Mouse (Mus musculus) forebrain, postnatal 0 days (tissue): ENCODE results near the gene Mcur1. TPM values are rescaled to one million over a fixed set of nuclear protein-coding genes. Genes with fewer than 3 reads are reported as not detected.
A peak's percentile ranks its signal among the peaks of the same experiment; 100 is the strongest.

ENCODE experiments used
- ATAC-seq: fragments of 200-750 bp; cut with Nextera tagmentation; 2 replicates; pipeline ENCODE4 v1.8.0; 2017; ENCODE audit warnings: mild to moderate bottlenecking, moderate library complexity
- DNase-seq: peaks from one replicate; pipeline ENCODE4 v3.0.0-alpha.2; 2015
- H3K27ac ChIP-seq: fragments of 300-500 bp; sonication (generic); 2 replicates; pipeline ENCODE4 v1.5.1; 2014; ENCODE audit warnings: low read depth, mild to moderate bottlenecking, antibody characterized with exemption, low read length, moderate library complexity, mixed read lengths
- H3K27me3 ChIP-seq: fragments of 300-500 bp; sonication (generic); 2 replicates; pipeline ENCODE4 v1.6.1; 2014; ENCODE audit warnings: mild to moderate bottlenecking, low read length, mixed read lengths; ENCODE audit not compliant: insufficient read depth
- H3K36me3 ChIP-seq: fragments of 300-500 bp; sonication (generic); 2 replicates; pipeline ENCODE4 v1.6.1; 2014; ENCODE audit warnings: mild to moderate bottlenecking, moderate library complexity; ENCODE audit not compliant: insufficient read depth
- H3K4me1 ChIP-seq: fragments of 300-500 bp; sonication (generic); 2 replicates; pipeline ENCODE4 v1.6.1; 2014; ENCODE audit warnings: antibody characterized with exemption; ENCODE audit not compliant: insufficient read depth
- H3K4me2 ChIP-seq: fragments of 300-500 bp; sonication (generic); 2 replicates; pipeline ENCODE4 v1.6.1; 2014; ENCODE audit warnings: low read depth, mild to moderate bottlenecking, moderate library complexity
- H3K4me3 ChIP-seq: fragments of 300-500 bp; sonication (generic); 2 replicates; pipeline ENCODE4 v1.5.1; 2014; ENCODE audit warnings: low read depth, low read length, mixed read lengths
- H3K9ac ChIP-seq: fragments of 300-500 bp; sonication (generic); 2 replicates; pipeline ENCODE4 v1.6.1; 2014; ENCODE audit warnings: mild to moderate bottlenecking
- H3K9me3 ChIP-seq: fragments of 300-500 bp; sonication (generic); 2 replicates; pipeline ENCODE4 v1.6.1; 2016; ENCODE audit warnings: low read length
- CTCF ChIP-seq: sonication (generic); IDR thresholded peaks from 2 replicates; pipeline ENCODE4 v1.5.1; 2016; ENCODE audit warnings: antibody characterized with exemption, control low read depth, low read depth
- WGBS: fragments of 180-500 bp; shearing (Covaris S2); extraction: QIAGEN DNeasy Blood & Tissue Kit; methylation state at CpG from one replicate; pipeline ENCODE4 v1.1.7; 2014; 5-methylcytosine and 5-hydroxymethylcytosine counted together
- polyA plus RNA-seq: library from polyadenylated mRNA; unstranded; fragments of >200 nt; fragmentation: Nextera tagmentation; extraction: Ambion mirVana; gene quantifications from 2 replicates; pipeline ENCODE4 v1.2.1, GENCODE M21; 2015
- total RNA-seq: library from RNA; depleted of rRNA; stranded (reverse); fragments of >200 nt; gene quantifications from 2 replicates; pipeline ENCODE4 v1.2.3, GENCODE M21; 2014

Gene Mcur1
- total and polyA plus RNA-seq, 2 experiments from 2014 or later: 8.6 to 9.8 TPM

- Histone ChIP-seq H3K4me2 (no peak overlapping the region), H3K36me3 (no peaks in the 10 kb centered on the region), H3K9me3 (no peaks in the 10 kb centered on the region), H3K4me3 (no peak overlapping the region), H3K9ac (no peak overlapping the region), H3K4me1 (0 out of 2 replicates have a peak, but pooled peaks cover 3% of the 10 kb centered on the region), H3K27me3 (no peaks in the 10 kb centered on the region), H3K27ac (no peak overlapping the region)
- TF ChIP-seq CTCF: no peak
- no peak for DNase-seq
- ATAC-seq: no peak
- 85% methylated on average over 8 of the region's 8 CpGs for WGBS
These were observed 6.2 kb upstream of the Mcur1 start for GRCm38 (mm10) chr13:43566184-43566583.

GRCm38 (mm10) chr13:43565346-43565745 lies 5.4 kb upstream of the Mcur1 start:
- WGBS: 15% methylated on average over 9 of the region's 9 CpGs
- Histone ChIP-seq H3K36me3 (no peaks in the 10 kb centered on the region), H3K27me3 (no peaks in the 10 kb centered on the region), H3K4me1 (0 out of 2 replicates have a peak, but pooled peaks cover 3% of the 10 kb centered on the region), H3K27ac (no peak overlapping the region), H3K9ac (no peak overlapping the region), H3K4me2 (no peak overlapping the region), H3K9me3 (no peaks in the 10 kb centered on the region), H3K4me3 (no peak overlapping the region)
- DNase-seq: peak; percentile 94
- peak; percentile 97 for TF ChIP-seq CTCF
- peak; percentile 81 for ATAC-seq

- WGBS: 95% methylated on average over 5 of the region's 5 CpGs
- Histone ChIP-seq H3K27ac (no peak overlapping the region), H3K9me3 (no peaks in the 10 kb centered on the region), H3K4me3 (no peak overlapping the region), H3K36me3 (no peaks in the 10 kb centered on the region), H3K4me2 (no peak overlapping the region), H3K4me1 (0 out of 2 replicates have a peak, but pooled peaks cover 3% of the 10 kb centered on the region), H3K9ac (no peak overlapping the region), H3K27me3 (no peaks in the 10 kb centered on the region)
- DNase-seq (no peak), ATAC-seq (no peak)
- no peak for TF ChIP-seq CTCF
These were observed 4.7 kb upstream of the Mcur1 start for GRCm38 (mm10) chr13:43564733-43565132.

GRCm38 (mm10) chr13:43562726-43563125 lies 2.7 kb upstream of the Mcur1 start:
- TF ChIP-seq CTCF: no peak

GRCm38 (mm10) chr13:43560458-43561411 lies 744 bp upstream of the Mcur1 start:
- ATAC-seq: no peak

More at GRCm38 (mm10) chr13:43562726-43563125, 2.7 kb upstream of the Mcur1 start:
- Histone ChIP-seq H3K27me3 (no peaks in the 10 kb centered on the region), H3K36me3 (no peaks in the 10 kb centered on the region), H3K4me2 (no peak overlapping the region), H3K4me3 (no peak overlapping the region), H3K27ac (no peak overlapping the region), H3K9ac (no peak overlapping the region), H3K9me3 (no peaks in the 10 kb centered on the region), H3K4me1 (peaks cover 10% of the 10 kb centered on the region)
- no peak for ATAC-seq
- 89% methylated on average over 5 of the region's 5 CpGs for WGBS
- DNase-seq: no peak

GRCm38 (mm10) chr13:43558959-43559358 lies 1.0 kb downstream of the Mcur1 start:
- peak overlapping the region; percentile 95 for H3K4me2 ChIP-seq
- no peaks in the 10 kb centered on the region for H3K9me3 ChIP-seq
- no peaks in the 10 kb centered on the region for H3K27me3 ChIP-seq
- 0 out of 2 replicates have a peak, but pooled peaks cover 6% of the 10 kb centered on the region for H3K36me3 ChIP-seq
- peak overlapping the region; percentile 63; the same call in 1 of the 2 replicates for H3K9ac ChIP-seq
- ATAC-seq (no peak), DNase-seq (no peak)
- peak overlapping the region; percentile 74 for H3K4me3 ChIP-seq
- peaks cover 7% of the 10 kb centered on the region for H3K4me1 ChIP-seq
- TF ChIP-seq CTCF: no peak
- no peak overlapping the region for H3K27ac ChIP-seq
- 21% methylated on average over 6 of the region's 6 CpGs for WGBS

More at GRCm38 (mm10) chr13:43560458-43561411, 744 bp upstream of the Mcur1 start:
- no peak for DNase-seq
- H3K9ac ChIP-seq: peak overlapping the region; percentile 63
- no peaks in the 10 kb centered on the region for H3K27me3 ChIP-seq
- H3K4me2 ChIP-seq: peak overlapping the region; percentile 95
- no peaks in the 10 kb centered on the region for H3K36me3 ChIP-seq
- peaks cover 7% of the 10 kb centered on the region for H3K4me1 ChIP-seq
- peak overlapping the region; percentile 74 for H3K4me3 ChIP-seq
- no peaks in the 10 kb centered on the region for H3K9me3 ChIP-seq
- H3K27ac ChIP-seq: peak overlapping the region; percentile 83
- WGBS: 8% methylated on average over 18 of the region's 18 CpGs
- TF ChIP-seq CTCF: no peak

GRCm38 (mm10) chr13:43558357-43558756 lies 1.6 kb downstream of the Mcur1 start:
- Histone ChIP-seq H3K4me3 (no peak overlapping the region), H3K27me3 (no peaks in the 10 kb centered on the region), H3K36me3 (0 out of 2 replicates have a peak, but pooled peaks cover 6% of the 10 kb centered on the region), H3K9ac (no peak overlapping the region), H3K4me2 (peak overlapping the region; percentile 95), H3K27ac (no peak overlapping the region), H3K9me3 (no peaks in the 10 kb centered on the region), H3K4me1 (peaks cover 7% of the 10 kb centered on the region)
- ATAC-seq (no peak), DNase-seq (no peak)
- no peak for TF ChIP-seq CTCF
- 65% methylated on average over 6 of the region's 6 CpGs for whole genome bisulfite sequencing
